Mouse (Mus musculus): ENCODE measurements at regions not wholly inside any gene's neighbourhood (a gene's known extent, or its start where the extent isn't known, plus 50 kb on each side); places are given as distances from the start of the nearest gene placed in this dataset.

- TF ChIP-seq CTCF (IDR thresholded peaks at IDR 0.05; ENCODE audit: control insufficient read depth, insufficient read depth, low read length) (no peak), POLR2A (IDR thresholded peaks at IDR 0.05; ENCODE audit: borderline replicate concordance, control insufficient read depth, low read depth, low read length) (no peak)
These were observed 904.2 kb upstream of the Car8 start for GRCm38 (mm10) chr4:9143087-9143486.
